Mouse (Mus musculus): ENCODE measurements at regions not wholly inside any gene's neighbourhood (a gene's known extent, or its start where the extent isn't known, plus 50 kb on each side); places are given as distances from the start of the nearest gene placed in this dataset.
"Not testable (repeated sequence)": the region's sequence is repeated elsewhere in the genome, so short reads cannot be mapped to it uniquely, and the experiment has no call there.

GRCm38 (mm10) chr11:91196351-91196750 lies 381.0 kb downstream of the Kif2b start:
- no peak for DNase-seq (ENCODE audit: low read depth, low spot score)

GRCm38 (mm10) chr11:91167336-91167735 lies 410.0 kb downstream of the Kif2b start:
- DNase-seq (ENCODE audit: low read depth, low spot score): not testable (repeated sequence)

DNA sequence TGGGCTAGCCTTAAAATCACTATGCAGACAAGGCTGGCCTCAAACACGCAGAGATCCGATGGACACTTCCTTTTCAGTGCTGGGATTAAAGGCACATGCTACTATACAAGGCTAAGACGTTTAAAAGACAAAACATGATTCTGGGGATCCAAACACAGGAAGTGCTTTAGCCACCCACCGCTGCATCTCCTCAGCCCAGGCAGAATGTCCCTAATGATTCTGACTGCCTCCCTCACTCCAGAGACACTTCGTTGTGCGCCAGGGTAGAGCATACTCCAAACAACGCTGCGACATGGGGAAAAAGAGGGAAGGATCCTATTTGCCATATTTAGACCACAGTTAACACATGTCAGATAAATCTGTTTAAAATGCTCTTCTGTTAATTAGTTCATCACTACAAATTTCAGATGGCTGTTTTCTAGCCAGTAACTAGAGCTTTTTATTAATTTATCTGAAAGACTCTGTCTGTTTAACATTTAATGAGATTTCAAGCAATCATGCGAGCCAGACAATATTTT lies 443.5 kb downstream of the Kif2b start:
- DNase-seq (ENCODE audit: low read depth, low spot score): no peak

- no peak for DNase-seq (ENCODE audit: low read depth, low spot score)
Observed at GRCm38 (mm10) chr11:91132771-91133380, 444.5 kb downstream of the Kif2b start.

- no peak for DNase-seq (ENCODE audit: low read depth, low spot score)
Observed at GRCm38 (mm10) chr11:91131960-91132359, 443.8 kb upstream of the Tom1l1 start.

DNA sequence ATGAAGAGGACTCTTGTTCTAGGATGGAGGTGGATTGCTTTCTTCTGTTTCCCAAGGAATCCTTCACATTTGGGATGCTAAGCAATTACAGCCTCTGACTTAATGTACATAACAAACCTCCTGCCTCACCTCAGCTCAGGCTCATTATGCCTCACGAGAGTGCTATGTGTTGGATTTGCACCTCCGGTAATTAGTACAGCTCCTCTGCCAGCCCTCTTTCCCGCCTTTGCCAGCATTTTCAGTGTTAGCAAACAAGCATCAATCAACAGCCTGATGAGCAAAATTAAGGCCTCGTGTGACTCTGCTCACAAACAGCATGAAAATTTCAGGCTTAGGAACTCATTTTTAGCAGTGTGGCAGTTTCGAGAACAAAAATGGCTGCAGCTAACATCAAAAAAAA lies 410.0 kb upstream of the Tom1l1 start:
- DNase-seq (ENCODE audit: low read depth, low spot score): no peak

DNA sequence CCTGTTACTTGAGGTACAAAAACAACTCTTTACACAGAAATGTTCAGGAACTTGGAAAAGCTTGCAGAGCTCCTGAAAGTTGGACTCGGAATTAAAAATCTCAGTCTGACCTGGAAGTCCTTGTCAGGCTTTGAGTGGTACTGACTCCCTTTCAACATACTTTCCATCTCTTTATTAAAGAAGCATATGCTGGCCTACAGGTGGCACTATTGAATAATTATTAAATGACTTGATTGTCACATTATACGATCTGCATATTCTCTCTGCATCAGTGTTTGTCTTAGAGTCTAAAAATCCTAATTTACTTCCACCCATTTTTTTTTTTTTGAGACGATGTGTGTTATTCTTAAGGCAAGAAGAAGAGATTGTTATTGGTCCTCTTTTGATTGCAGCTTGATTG lies 409.4 kb upstream of the Tom1l1 start:
- no peak for DNase-seq (ENCODE audit: low read depth, low spot score)

DNA sequence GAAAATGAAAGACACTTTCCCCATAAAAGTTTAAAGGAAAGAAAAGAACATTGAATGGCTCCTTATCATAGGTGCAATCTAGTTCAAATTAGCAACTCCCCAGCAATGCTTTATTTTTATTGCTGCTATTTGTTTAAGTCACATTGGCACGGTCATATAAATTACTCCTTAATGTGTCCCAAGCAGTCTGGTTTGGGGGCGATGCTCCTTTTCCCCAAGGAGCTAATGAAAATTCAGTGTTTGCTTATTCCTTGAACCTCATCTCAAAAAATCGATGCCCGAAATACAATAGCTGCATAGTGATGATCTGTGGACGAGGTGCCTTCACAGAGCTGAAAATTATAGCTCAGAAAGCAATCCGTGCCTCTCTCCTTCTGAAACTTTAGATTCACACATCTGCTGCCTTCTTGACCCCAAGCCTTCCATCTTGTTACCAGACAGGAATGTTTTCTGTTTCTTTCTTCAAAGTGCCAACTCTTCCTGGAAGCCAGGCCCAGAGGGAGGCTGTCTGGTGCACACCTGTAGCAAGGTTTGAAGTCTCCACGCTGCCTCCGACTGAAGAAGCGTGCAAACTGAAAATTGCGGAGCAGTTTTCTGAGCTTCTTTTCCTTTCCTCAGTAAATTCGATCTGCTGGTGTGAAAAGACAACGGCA lies 408.0 kb upstream of the Tom1l1 start:
- DNase-seq (ENCODE audit: low read depth, low spot score): no peak

- DNase-seq (ENCODE audit: low read depth, low spot score): no peak
Observed at GRCm38 (mm10) chr11:91065365-91065764, 377.2 kb upstream of the Tom1l1 start.

GRCm38 (mm10) chr11:91056966-91057597 lies 368.9 kb upstream of the Tom1l1 start:
- DNase-seq (ENCODE audit: low read depth, low spot score): peak; percentile 1

GRCm38 (mm10) chr11:91053321-91053720 lies 365.2 kb upstream of the Tom1l1 start:
- DNase-seq (ENCODE audit: low read depth, low spot score): no peak

- no peak for DNase-seq (ENCODE audit: low read depth, low spot score)
Observed at GRCm38 (mm10) chr11:91051646-91052045, 363.5 kb upstream of the Tom1l1 start.

GRCm38 (mm10) chr11:91041486-91041885 lies 353.3 kb upstream of the Tom1l1 start:
- no peak for DNase-seq (ENCODE audit: low read depth, low spot score)
